Mouse (Mus musculus) liver, embryonic 14.5 days (tissue): ENCODE results near the gene Olfr639. TPM values are rescaled to one million over a fixed set of nuclear protein-coding genes. Genes with fewer than 3 reads are reported as not detected.

Experiments used
- ATAC-seq: fragments of 200-750 bp; cut with Nextera tagmentation; 2 replicates; pipeline ENCODE4 v1.8.0; 2017; ENCODE audit warnings: moderate number of reproducible peaks, mild to moderate bottlenecking, moderate library complexity; ENCODE audit not compliant: insufficient read depth
- DNase-seq, 3 experiments: peaks; one replicate each; pipeline ENCODE4 v3.0.0-alpha.2; 2012 to 2013; ENCODE audit warnings: low read depth in 3 of 3, low spot score in 3 of 3
- H3K27ac ChIP-seq: fragments of 300-500 bp; sonication (generic); 2 replicates; pipeline ENCODE4 v1.5.1; 2014; ENCODE audit warnings: moderate library complexity, mild to moderate bottlenecking, control low read depth, inconsistent platforms
- H3K27me3 ChIP-seq: fragments of 300-500 bp; sonication (generic); 2 replicates; pipeline ENCODE4 v1.6.1; 2014; ENCODE audit warnings: mild to moderate bottlenecking, low read length, moderate library complexity; ENCODE audit not compliant: control insufficient read depth, insufficient read depth
- H3K36me3 ChIP-seq: fragments of 300-500 bp; sonication (generic); replicated peaks from 2 replicates; pipeline ENCODE4 v1.6.1; 2014; ENCODE audit warnings: low read depth; ENCODE audit not compliant: control insufficient read depth, insufficient read depth
- H3K4me1 ChIP-seq, 2 experiments: fragments of 200-500 bp in 1 of 2; fragments of 300-500 bp in 1 of 2; sonication (generic) in 1 of 2; replicated peaks; 2 replicates each; pipeline ENCODE4 v1.6.1; 2012 to 2014; ENCODE audit warnings: antibody characterized with exemption in 1 of 2, inconsistent platforms in 1 of 2, low read length in 1 of 2; ENCODE audit not compliant: control insufficient read depth in 2 of 2, insufficient read depth in 2 of 2
- H3K4me2 ChIP-seq: fragments of 300-500 bp; sonication (generic); 2 replicates; pipeline ENCODE4 v1.6.1; 2014; ENCODE audit warnings: low read depth, mild to moderate bottlenecking, control low read depth, moderate library complexity
- H3K4me3 ChIP-seq, 2 experiments: fragments of 200-500 bp in 1 of 2; fragments of 300-500 bp in 1 of 2; sonication (generic) in 1 of 2; 2 replicates each; pipeline ENCODE4 v1.5.1; 2012 to 2014; ENCODE audit warnings: low read depth in 2 of 2, low read length in 2 of 2, mild to moderate bottlenecking in 2 of 2, control low read depth in 1 of 2, inconsistent platforms in 1 of 2, moderate library complexity in 1 of 2; ENCODE audit not compliant: insufficient read depth in 1 of 2
- H3K9ac ChIP-seq: fragments of 300-500 bp; sonication (generic); replicated peaks from 2 replicates; pipeline ENCODE4 v1.6.1; 2014; ENCODE audit warnings: mild to moderate bottlenecking, control low read depth, moderate library complexity
- H3K9me3 ChIP-seq: fragments of 300-500 bp; sonication (generic); 2 replicates; pipeline ENCODE4 v1.6.1; 2016; ENCODE audit warnings: low read length, mixed read lengths; ENCODE audit not compliant: control insufficient read depth
- CTCF ChIP-seq: IDR thresholded peaks from 2 replicates; pipeline ENCODE4 v1.5.1; 2016; ENCODE audit warnings: antibody characterized with exemption, low read depth, control low read depth
- EP300 ChIP-seq: IDR thresholded peaks from 2 replicates; pipeline ENCODE4 v1.6.1; 2016; ENCODE audit warnings: antibody characterized with exemption, low read depth
- WGBS: fragments of 180-500 bp; shearing (Covaris S2); extraction: QIAGEN DNeasy Blood & Tissue Kit; methylation state at CpG from one replicate; pipeline ENCODE4 v1.1.7; 2014; ENCODE audit not compliant: insufficient replicate concordance; 5-methylcytosine and 5-hydroxymethylcytosine counted together
- polyA plus RNA-seq, 2 experiments: library from polyadenylated mRNA; depleted of rRNA in 1 of 2; stranded (reverse) in 1 of 2; unstranded in 1 of 2; fragments of >200 nt; fragmentation: Nextera tagmentation in 1 of 2; extraction: Ambion mirVana in 1 of 2; gene quantifications; 2 replicates each; pipeline versions ENCODE4 v1.2.1 to v1.2.3; 2012 to 2014

Gene Olfr639
- polyA plus RNA-seq (2012; rRNA removed) (not detected in 2 replicates), polyA plus RNA-seq (2014; fragmentation: Nextera tagmentation; extraction: Ambion mirVana) (0.03 TPM in 1 of 2 replicates, not detected in the other)

GRCm38 (mm10) chr7:104017203-104017602 is at the start of gene Olfr639:
Gene Olfr639, minus strand, starts transcription at chr7:104017303.
- Histone ChIP-seq H3K36me3 (no peaks in the 10 kb centered on the region), H3K27me3 (no peaks in the 10 kb centered on the region), H3K4me3 (no peak within 1 kb of the TSS), H3K9me3 (no peaks in the 10 kb centered on the region), H3K4me1 (no peaks in the 10 kb centered on the region), H3K4me2 (no peak within 1 kb of the TSS), H3K27ac (no peak within 1 kb of the TSS), H3K9ac (no peak within 1 kb of the TSS)
- ATAC-seq, result no peak
- no peak for DNase-seq
- TF ChIP-seq EP300 (no peak), CTCF (no peak)

- Histone ChIP-seq H3K4me3 (no peak within 1 kb of the TSS), H3K27ac (no peak within 1 kb of the TSS), H3K4me2 (no peak within 1 kb of the TSS), H3K9me3 (no peaks in the 10 kb centered on the region), H3K4me1 (no peaks in the 10 kb centered on the region), H3K27me3 (no peaks in the 10 kb centered on the region), H3K9ac (no peak within 1 kb of the TSS), H3K36me3 (no peaks in the 10 kb centered on the region)
- DNase-seq, result no peak
- WGBS, result 25% methylated on average over 2 of the region's 2 CpGs
- ATAC-seq, result no peak
- no peak for TF ChIP-seq CTCF
- TF ChIP-seq EP300, result no peak
These were observed 44.2 kb upstream of the Olfr639 start, which contains the start of gene 4930516K23Rik for GRCm38 (mm10) chr7:104061345-104061744. Gene 4930516K23Rik, minus strand, starts transcription at chr7:104061445.

GRCm38 (mm10) chr7:104059215-104059614 is 42.1 kb upstream of the Olfr639 start:
- no peak overlapping the region for H3K4me2 ChIP-seq
- no peak overlapping the region for H3K4me3 ChIP-seq
- TF ChIP-seq CTCF (no peak), EP300 (no peak)
- H3K9me3 ChIP-seq, result no peaks in the 10 kb centered on the region
- H3K4me1 ChIP-seq, result no peaks in the 10 kb centered on the region
- ATAC-seq (no peak), DNase-seq (no peak)
- 71% methylated on average over 1 of the region's 1 CpGs for WGBS
- no peaks in the 10 kb centered on the region for H3K36me3 ChIP-seq
- H3K9ac ChIP-seq, result no peak overlapping the region
- no peak overlapping the region for H3K27ac ChIP-seq
- H3K27me3 ChIP-seq, result no peaks in the 10 kb centered on the region

- TF ChIP-seq EP300, result no peak
- no peak for TF ChIP-seq CTCF
- 56% methylated on average over 1 of the region's 1 CpGs for WGBS
- Histone ChIP-seq H3K4me2 (no peak within 1 kb of the TSS), H3K9ac (no peak within 1 kb of the TSS), H3K27me3 (no peaks in the 10 kb centered on the region), H3K4me3 (no peak within 1 kb of the TSS), H3K27ac (no peak within 1 kb of the TSS), H3K9me3 (no peaks in the 10 kb centered on the region), H3K36me3 (no peaks in the 10 kb centered on the region), H3K4me1 (no peaks in the 10 kb centered on the region)
- DNase-seq, result no peak
- ATAC-seq, result no peak
These were observed 35.5 kb upstream of the Olfr639 start, which contains the start of gene Olfr642 for GRCm38 (mm10) chr7:104052566-104052965. Gene Olfr642, minus strand, starts transcription at chr7:104052666.

- no peak overlapping the region for H3K4me3 ChIP-seq
- TF ChIP-seq CTCF (no peak), EP300 (no peak)
- no peak overlapping the region for H3K4me2 ChIP-seq
- 64% methylated on average over 4 of the region's 4 CpGs for WGBS
- ATAC-seq (no peak), DNase-seq (no peak)
- no peaks in the 10 kb centered on the region for H3K27me3 ChIP-seq
- no peaks in the 10 kb centered on the region for H3K36me3 ChIP-seq
- H3K4me1 ChIP-seq, result no peaks in the 10 kb centered on the region
- no peaks in the 10 kb centered on the region for H3K9me3 ChIP-seq
- H3K9ac ChIP-seq, result no peak overlapping the region
- no peak overlapping the region for H3K27ac ChIP-seq
These were observed 33.6 kb upstream of the Olfr639 start for GRCm38 (mm10) chr7:104050745-104051144.
